Mouse (Mus musculus) left cerebral cortex, postnatal 10 days (tissue): ENCODE data around the gene Nxph3. TPM values are rescaled to one million over a fixed set of nuclear protein-coding genes. Genes with fewer than 3 reads are reported as not detected.

ENCODE experiments used
- total RNA-seq, 2 experiments: library from RNA; stranded (reverse); gene quantifications; 2 replicates each; pipeline ENCODE4 v1.2.3; 2021

Nxph3 gene
- total RNA-seq, 2 experiments from 2014 or later: 35.6 to 41.7 TPM

Other genes with a start within 250 kb of the Nxph3 start
- 10 to 100 TPM; 59.1 to 60.9 TPM for gene Kat7, start 204.3 kb downstream of the Nxph3 start, total RNA-seq
- 1 to 10 TPM; 2.9 TPM for gene Fam117a, start 177.6 kb downstream of the Nxph3 start, total RNA-seq
- gene Slc35b1, start 129.9 kb downstream of the Nxph3 start, total RNA-seq: 10 to 100 TPM; 78.8 to 79.4 TPM
- gene Spop, start 100.5 kb downstream of the Nxph3 start, total RNA-seq: 100 to 1,000 TPM; 140 to 143 TPM
- 1 to 10 TPM; 1.9 to 2.1 TPM for gene Ngfr, start 73.2 kb upstream of the Nxph3 start, total RNA-seq
- 100 to 1,000 TPM in 1 of 2 experiments, 10 to 100 TPM in 1; 88.3 to 104 TPM for gene Phb, start 152.4 kb upstream of the Nxph3 start, total RNA-seq
- 10 to 100 TPM; 39.9 to 40.8 TPM for gene Zfp652, start 198.1 kb upstream of the Nxph3 start, total RNA-seq
- 1 to 10 TPM; 1.1 to 1.3 TPM for gene B130006D01Rik, start 209.0 kb upstream of the Nxph3 start, total RNA-seq